20 mouse cellular contexts compared by ENCODE assay signal in the genomic region with DNA sequence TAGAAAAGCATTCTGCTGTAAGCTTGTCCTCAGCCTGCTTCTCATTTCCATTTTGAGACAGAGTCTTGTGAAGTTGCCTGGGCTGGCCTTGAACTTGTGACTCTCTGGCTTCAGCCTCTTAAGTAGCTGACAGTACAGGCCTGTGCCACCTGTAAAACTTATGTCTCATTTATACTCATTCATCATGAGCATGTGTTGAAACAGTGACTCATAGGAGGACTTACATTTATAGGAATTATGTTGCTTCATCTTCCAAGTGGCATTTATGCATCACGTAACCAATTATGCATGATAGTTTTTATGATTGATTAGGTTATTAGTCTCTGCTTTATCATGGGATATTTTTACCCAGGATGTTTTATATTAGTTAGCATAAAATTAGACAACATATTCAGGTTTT.
DNase-seq lines count a peak whose midpoint lies in the region; TF ChIP-seq lines count a peak whose summit lies in the region.
"Had no signal": no experiment of that assay in that cellular context is flagged by ENCODE, and none has a peak within 500 bp of the region (broad histone marks: within the 10 kb centered on the region; RNA-seq: fewer than 3 reads in every experiment).

No protein-coding gene starts in this region.

- peak; percentile 22 to 71 for DNase-seq in adrenal gland, adult (ENCODE audit: inconsistent age in 2 of 2, low spot score in 1 of 2)
- no peak for DNase-seq in adrenal gland, postnatal 10 days
- peak; percentile 84 for DNase-seq in 3T3-L1 (ENCODE audit: low read depth, low spot score)
- DNase-seq in adrenal gland, postnatal 25 days: peak; percentile 10
- DNase-seq in cerebellum, postnatal 10 days: no peak
- DNase-seq in limb, embryonic 10.5 days (ENCODE audit: low spot score): no peak
- DNase-seq: cerebellum, adult 11-12 months; cerebellum, adult 9-10 months; cerebellum, postnatal 36 days; gastrocnemius, adult 2 months; gastrocnemius, postnatal 25 days; kidney, adult 18-20 months had no signal

- H3K4me3 ChIP-seq in myocyte: no peak overlapping the region
- no peak overlapping the region for H3K4me3 ChIP-seq in limb, embryonic 10.5 days
- H3K4me3 ChIP-seq: embryonic facial prominence, embryonic 13.5 days; forebrain, embryonic 10.5 days; gastrocnemius, adult 2 months; heart, embryonic 12.5 days; hindbrain, embryonic 10.5 days; intestine, embryonic 15.5 days had no signal

- no peaks in the 10 kb centered on the region for H3K27me3 ChIP-seq in myocyte (ENCODE audit: control insufficient read depth, insufficient read depth, insufficient read length)
- H3K27me3 ChIP-seq in limb, embryonic 10.5 days (ENCODE audit: low read depth, poor library complexity, severe bottlenecking): no peaks in the 10 kb centered on the region
- H3K27me3 ChIP-seq: CH12.LX; embryonic facial prominence, embryonic 13.5 days; heart, embryonic 12.5 days; intestine, embryonic 15.5 days had no signal

- no peak for TF ChIP-seq POLR2A in myocyte (IDR thresholded peaks at IDR 0.05; ENCODE audit: insufficient read length, low read depth)

- H3K9me3 ChIP-seq in limb, embryonic 10.5 days (replicated peaks): no peaks in the 10 kb centered on the region
- H3K9me3 ChIP-seq: embryonic facial prominence, embryonic 13.5 days; forebrain, embryonic 10.5 days; heart, embryonic 12.5 days; hindbrain, embryonic 10.5 days; intestine, embryonic 15.5 days had no signal

- 97% methylated on average over 1 of the region's 1 CpGs for WGBS in limb, embryonic 10.5 days

- H3K4me1 ChIP-seq in limb, embryonic 10.5 days: no peaks in the 10 kb centered on the region
- H3K4me1 ChIP-seq: embryonic facial prominence, embryonic 13.5 days; forebrain, embryonic 10.5 days; heart, embryonic 12.5 days; hindbrain, embryonic 10.5 days; intestine, embryonic 15.5 days had no signal

- H3K4me2 ChIP-seq in myocyte (ENCODE audit: low read depth): peak overlapping the region; percentile 21
- H3K4me2 ChIP-seq: embryonic facial prominence, embryonic 13.5 days; heart, embryonic 12.5 days; hindbrain, embryonic 14.5 days; intestine, embryonic 15.5 days had no signal

- H3K27ac ChIP-seq in limb, embryonic 10.5 days: no peak overlapping the region
- H3K27ac ChIP-seq: embryonic facial prominence, embryonic 13.5 days; forebrain, embryonic 10.5 days; gastrocnemius, adult 2 months; hindbrain, embryonic 10.5 days; hindbrain, embryonic 14.5 days; intestine, embryonic 15.5 days had no signal

- no peaks in the 10 kb centered on the region for H3K36me3 ChIP-seq in myocyte (ENCODE audit: control insufficient read depth, insufficient read depth)
- no peaks in the 10 kb centered on the region for H3K36me3 ChIP-seq in limb, embryonic 10.5 days
- H3K36me3 ChIP-seq: embryonic facial prominence, embryonic 13.5 days; forebrain, embryonic 10.5 days; heart, embryonic 12.5 days; hindbrain, embryonic 10.5 days; intestine, embryonic 15.5 days had no signal

- H3ac ChIP-seq in myocyte (ENCODE audit: control insufficient read depth, insufficient read length): no peak overlapping the region

- H3K79me2 ChIP-seq in myocyte (ENCODE audit: control insufficient read depth, insufficient read depth): no peaks in the 10 kb centered on the region

TF ChIP-seq in myocyte, 11 proteins besides CTCF, POLR2A, EP300 and RAD21:
- TF ChIP-seq POLR2AphosphoS2 (IDR thresholded peaks at IDR 0.05; ENCODE audit: insufficient read length, low read depth): no peak
- TF ChIP-seq SRF (IDR thresholded peaks at IDR 0.05; ENCODE audit: control insufficient read depth, insufficient read length, low read depth): no peak
- no peak for TF ChIP-seq REST (IDR thresholded peaks at IDR 0.05; ENCODE audit: insufficient read depth, insufficient read length)
- TF ChIP-seq CEBPB (IDR thresholded peaks at IDR 0.05; ENCODE audit: insufficient read depth, poor library complexity, severe bottlenecking): peak; percentile 83
- TF ChIP-seq TCF12 (IDR thresholded peaks at IDR 0.05; ENCODE audit: insufficient read depth, poor library complexity, severe bottlenecking): peak; percentile 9
- TF ChIP-seq MAX (IDR thresholded peaks at IDR 0.05; ENCODE audit: low read depth): no peak

Comparison
In these comparisons a context has a peak if more than half of its experiments do, and no peak if none do; other contexts are left out.
1. DNase-seq: peak in adrenal gland, adult (2 of 2), 3T3-L1 (single experiment) and adrenal gland, postnatal 25 days (single experiment); none in adrenal gland, postnatal 10 days (single experiment), cerebellum, postnatal 10 days (0 of 2) and limb, embryonic 10.5 days (single experiment).